Mouse (Mus musculus) liver, adult 2 months (tissue): ENCODE results near the gene Nup107. TPM values are rescaled to one million over a fixed set of nuclear protein-coding genes. Genes with fewer than 3 reads are reported as not detected.
A peak's percentile ranks its signal among the peaks of the same experiment; 100 is the strongest.

Source experiments
- DNase-seq: peaks from one replicate; pipeline ENCODE4 v3.0.0-alpha.2; 2011; ENCODE audit warnings: low read depth, low spot score; ENCODE audit errors: extremely low read depth
- H3K27ac ChIP-seq: fragments of 200-500 bp; replicated peaks from 2 replicates; pipeline ENCODE4 v1.5.1; 2012; ENCODE audit warnings: low read depth, mild to moderate bottlenecking, control low read depth, inconsistent platforms, low read length; ENCODE audit not compliant: insufficient read depth
- H3K27me3 ChIP-seq: fragments of 200-500 bp; 2 replicates; pipeline ENCODE4 v1.6.1; 2012; ENCODE audit warnings: mild to moderate bottlenecking, moderate library complexity, low read length, inconsistent platforms; ENCODE audit not compliant: control insufficient read depth, insufficient read depth
- H3K36me3 ChIP-seq: fragments of 200-500 bp; 2 replicates; pipeline ENCODE4 v1.6.1; 2012; ENCODE audit warnings: low read length, inconsistent platforms; ENCODE audit not compliant: control insufficient read depth, insufficient read depth
- H3K4me1 ChIP-seq: fragments of 200-500 bp; 2 replicates; pipeline ENCODE4 v1.6.1; 2011; ENCODE audit warnings: low read length; ENCODE audit not compliant: control insufficient read depth, insufficient read depth
- H3K4me3 ChIP-seq: fragments of 200-500 bp; 2 replicates; pipeline ENCODE4 v1.5.1; 2011; ENCODE audit warnings: low read depth, mild to moderate bottlenecking, control low read depth, low read length, moderate library complexity; ENCODE audit not compliant: insufficient read depth
- H3K79me2 ChIP-seq: fragments of 200-500 bp; 2 replicates; pipeline ENCODE4 v1.6.1; 2012; ENCODE audit warnings: inconsistent platforms, mild to moderate bottlenecking, low read length, moderate library complexity; ENCODE audit not compliant: control insufficient read depth, insufficient read depth
- H3K9ac ChIP-seq: fragments of 200-500 bp; 2 replicates; pipeline ENCODE4 v1.6.1; 2012; ENCODE audit warnings: low read depth, mild to moderate bottlenecking, control low read depth, inconsistent platforms, low read length
- CTCF ChIP-seq: fragments of 200-500 bp; IDR thresholded peaks from 2 replicates; pipeline ENCODE4 v1.5.1; 2011; ENCODE audit warnings: low read depth, low read length, control low read depth
- POLR2A ChIP-seq: fragments of 200-500 bp; IDR thresholded peaks from 2 replicates; pipeline ENCODE4 v1.6.1; 2011; ENCODE audit warnings: low read length, control low read depth; ENCODE audit not compliant: insufficient read depth; ENCODE audit errors: extremely low read depth
- whole genome bisulfite sequencing: fragments of 180-500 bp; shearing (Covaris S2); methylation state at CpG from one replicate; pipeline ENCODE4 v1.1.7; 2018; 5-methylcytosine and 5-hydroxymethylcytosine counted together
- polyA plus RNA-seq: library from polyadenylated mRNA; depleted of rRNA; stranded (reverse); fragments of >200 nt; gene quantifications from 2 replicates; pipeline ENCODE4 v1.2.3, GENCODE M21; 2012; rRNA removed
- total RNA-seq: library from RNA; depleted of rRNA; stranded (reverse); fragments of >200 nt; gene quantifications from 2 replicates; pipeline ENCODE4 v1.2.3, GENCODE M21; 2014; rRNA removed

The Nup107 gene
- 4.1 and 4.4 TPM in 2 replicates for total RNA-seq
- 1.2 and 1.8 TPM in 2 replicates for polyA plus RNA-seq

DNA sequence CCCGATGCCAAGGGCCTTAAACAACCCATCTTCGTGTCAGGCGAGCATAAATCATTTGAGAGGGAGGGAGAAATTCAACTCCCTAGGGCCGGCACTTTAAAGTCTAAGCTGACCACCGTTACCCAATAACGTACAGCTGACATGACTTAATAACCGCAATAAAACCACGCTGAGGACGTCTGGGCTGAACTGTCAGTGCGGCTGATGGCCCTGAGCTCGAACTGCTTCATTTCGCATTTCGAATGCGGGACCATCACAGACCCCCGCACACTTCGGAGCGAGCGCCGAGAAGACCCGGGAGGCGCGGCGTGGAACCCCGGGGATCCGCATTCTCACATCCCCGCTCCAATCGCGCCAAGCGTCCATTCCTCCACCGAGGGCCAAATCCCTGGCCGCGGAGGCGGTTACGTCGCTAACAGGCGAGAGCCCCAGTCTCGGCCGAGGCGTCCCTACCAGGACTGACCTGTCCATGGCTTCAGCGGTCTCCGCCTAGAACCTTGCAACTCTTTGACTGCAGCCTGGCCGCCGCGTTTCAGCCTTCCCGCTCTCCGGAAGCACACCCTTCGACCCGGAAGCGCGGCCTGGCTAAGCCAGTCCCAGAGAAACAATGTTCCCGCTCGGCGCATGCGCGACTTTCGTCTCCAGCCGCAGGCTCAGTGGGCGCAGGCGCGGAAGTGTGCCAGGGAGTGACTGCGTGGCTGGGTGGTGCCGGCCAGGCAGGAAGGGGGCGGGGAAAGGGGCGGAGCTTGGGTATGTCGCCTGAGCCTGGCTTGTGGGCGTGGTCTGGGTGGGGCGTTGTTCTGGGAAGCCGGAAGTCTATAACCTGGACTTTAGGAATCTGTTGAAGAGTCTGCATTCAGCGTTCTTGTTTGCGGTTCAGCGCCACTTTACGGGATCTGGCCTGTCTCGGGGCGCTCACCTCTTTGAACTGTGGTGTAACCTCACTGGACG is at the start of gene Nup107:
Nup107 (minus strand) TSS at position 565 of the 951 bp plus-strand sequence.
- Histone ChIP-seq H3K27me3 (no peaks in the 10 kb centered on the region), H3K4me3 (peak within 1 kb of the TSS; percentile 79), H3K27ac (peak within 1 kb of the TSS; percentile 32), H3K9ac (peak within 1 kb of the TSS; percentile 75), H3K36me3 (no peaks in the 10 kb centered on the region), H3K79me2 (no peaks in the 10 kb centered on the region), H3K4me1 (no peaks in the 10 kb centered on the region)
- WGBS, result under 1% methylated on average over 75 of the region's 75 CpGs
- TF ChIP-seq CTCF, result no peak
- peak; percentile 62; the same call in 1 of the 2 replicates for TF ChIP-seq POLR2A
- peak; percentile 93 for DNase-seq

DNA sequence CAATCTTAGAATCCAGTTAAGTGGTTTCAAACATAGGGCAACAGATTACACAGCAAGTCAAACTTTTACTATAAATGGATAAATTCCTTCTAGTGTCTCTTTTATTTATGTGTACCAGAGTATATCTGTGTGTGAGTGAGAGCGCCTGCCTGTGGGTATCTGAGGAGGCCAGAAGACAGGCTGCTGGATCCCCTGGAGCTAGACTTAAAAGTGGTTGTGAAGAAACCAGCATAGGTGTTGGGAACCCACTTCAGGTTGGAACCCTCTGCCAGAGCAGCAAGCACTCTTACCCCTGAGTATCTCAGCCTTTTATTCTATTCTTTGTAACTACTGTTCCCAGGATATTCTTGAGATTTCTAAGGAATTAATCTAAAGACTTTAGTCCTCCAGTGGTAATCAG is 49.3 kb upstream of the Nup107 start:
- Histone ChIP-seq H3K36me3 (no peaks in the 10 kb centered on the region), H3K79me2 (peaks cover 39% of the 10 kb centered on the region), H3K9ac (no peak overlapping the region), H3K27ac (no peak overlapping the region), H3K4me3 (no peak overlapping the region), H3K27me3 (no peaks in the 10 kb centered on the region), H3K4me1 (peaks cover 10% of the 10 kb centered on the region)
- DNase-seq, result no peak
- TF ChIP-seq CTCF, result no peak
- TF ChIP-seq POLR2A, result no peak
- WGBS, result 84% methylated on average over 1 of the region's 1 CpGs

DNA sequence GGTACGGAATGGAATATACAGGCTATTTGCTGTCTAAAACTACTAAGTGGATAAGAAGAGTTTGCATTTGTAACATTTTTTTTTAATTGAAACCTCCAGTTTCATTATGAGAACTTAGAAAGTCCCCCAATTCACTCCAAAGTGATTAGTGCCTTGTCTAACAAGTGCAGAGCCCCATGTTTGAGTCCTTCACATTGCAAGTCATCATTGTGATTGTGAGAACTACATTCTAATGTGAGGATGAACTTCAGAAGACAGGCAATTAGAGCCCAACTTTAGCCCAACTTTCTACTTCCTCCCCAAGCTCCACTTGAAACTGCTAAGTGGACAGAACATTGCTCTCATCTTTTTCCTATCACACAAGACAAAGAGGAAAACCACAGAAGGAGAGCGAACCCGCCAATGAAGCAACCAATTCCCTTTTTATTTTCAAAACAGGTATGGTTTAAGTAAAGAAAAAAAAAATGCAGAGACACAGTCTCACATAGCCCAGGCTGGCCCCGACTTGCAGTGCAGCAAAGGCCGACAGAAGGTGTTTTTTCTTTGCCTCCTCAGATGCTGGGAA is 48.0 kb upstream of the Nup107 start:
- Histone ChIP-seq H3K36me3 (no peaks in the 10 kb centered on the region), H3K4me1 (peaks cover 12% of the 10 kb centered on the region), H3K27ac (no peak overlapping the region; the same call in 1 of the 2 replicates), H3K4me3 (no peak overlapping the region), H3K79me2 (peaks cover 47% of the 10 kb centered on the region), H3K27me3 (no peaks in the 10 kb centered on the region), H3K9ac (no peak overlapping the region)
- WGBS, result 71% methylated on average over 5 of the region's 5 CpGs
- DNase-seq, result no peak
- TF ChIP-seq POLR2A (no peak), CTCF (no peak)

DNA sequence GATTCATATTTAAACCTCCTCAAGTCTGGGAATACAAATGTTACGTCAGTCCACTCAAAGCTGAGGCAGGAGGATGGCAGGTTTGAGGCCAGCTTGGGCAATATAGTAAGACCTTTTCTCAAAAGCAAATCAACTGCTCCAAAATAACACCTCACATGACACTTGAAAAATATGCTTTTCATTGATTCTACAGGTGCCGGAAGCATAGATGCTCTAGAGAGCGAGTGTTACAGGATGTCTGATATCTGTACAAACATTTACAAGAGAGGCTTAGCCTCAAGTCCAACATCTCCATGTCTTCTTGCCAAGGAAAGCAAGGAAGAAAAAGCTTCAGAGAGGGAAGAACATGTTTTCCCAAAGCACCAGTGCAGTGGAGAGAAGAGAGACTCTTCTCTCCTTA is 47.2 kb upstream of the Nup107 start:
- Histone ChIP-seq H3K9ac (no peak overlapping the region), H3K79me2 (peaks cover 47% of the 10 kb centered on the region), H3K27me3 (no peaks in the 10 kb centered on the region), H3K4me1 (peaks cover 14% of the 10 kb centered on the region), H3K4me3 (no peak overlapping the region), H3K36me3 (no peaks in the 10 kb centered on the region), H3K27ac (no peak overlapping the region)
- DNase-seq, result no peak
- 44% methylated on average over 3 of the region's 3 CpGs for WGBS
- TF ChIP-seq POLR2A (no peak), CTCF (no peak)

DNA sequence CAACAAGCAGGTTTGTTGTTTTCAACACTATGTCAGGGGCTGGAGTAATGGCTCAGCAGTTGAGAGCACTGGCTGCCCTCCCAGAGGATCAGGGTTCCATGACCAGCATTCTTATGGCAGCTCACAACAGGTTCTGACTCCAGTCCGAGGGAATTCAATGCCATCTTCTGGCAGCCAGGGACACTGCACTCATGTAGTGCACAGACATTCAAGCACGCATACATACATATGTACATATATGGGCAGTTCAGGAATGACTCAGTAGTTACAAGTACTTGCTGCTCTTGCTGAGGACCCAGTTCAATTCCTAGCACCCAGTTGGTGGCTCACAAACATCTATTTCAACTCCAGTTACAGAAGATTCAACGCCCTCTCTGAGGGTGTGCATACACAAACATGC is 46.4 kb upstream of the Nup107 start:
- Histone ChIP-seq H3K4me3 (no peak overlapping the region), H3K9ac (no peak overlapping the region), H3K27me3 (no peaks in the 10 kb centered on the region), H3K79me2 (peaks cover 52% of the 10 kb centered on the region), H3K27ac (no peak overlapping the region), H3K36me3 (no peaks in the 10 kb centered on the region), H3K4me1 (peaks cover 16% of the 10 kb centered on the region)
- DNase-seq, result peak; percentile 49
- whole genome bisulfite sequencing, result 90% methylated on average over 3 of the region's 3 CpGs
- TF ChIP-seq POLR2A (no peak), CTCF (peak; percentile 50)
